Mouse (Mus musculus) lung, adult 2 months (tissue): ENCODE measurements around the gene Fam135a.

Source experiments
- CTCF ChIP-seq: fragments of 200-500 bp; IDR thresholded peaks from 2 replicates; pipeline ENCODE4 v1.5.1; 2011; ENCODE audit warnings: mild to moderate bottlenecking, low read length, control low read depth; ENCODE audit not compliant: insufficient read depth
- POLR2A ChIP-seq: fragments of 200-500 bp; IDR thresholded peaks from 2 replicates; pipeline ENCODE4 v1.6.1; 2011; ENCODE audit warnings: low read depth, mild to moderate bottlenecking, control low read depth, low read length, borderline replicate concordance; ENCODE audit errors: extremely low read depth

DNA sequence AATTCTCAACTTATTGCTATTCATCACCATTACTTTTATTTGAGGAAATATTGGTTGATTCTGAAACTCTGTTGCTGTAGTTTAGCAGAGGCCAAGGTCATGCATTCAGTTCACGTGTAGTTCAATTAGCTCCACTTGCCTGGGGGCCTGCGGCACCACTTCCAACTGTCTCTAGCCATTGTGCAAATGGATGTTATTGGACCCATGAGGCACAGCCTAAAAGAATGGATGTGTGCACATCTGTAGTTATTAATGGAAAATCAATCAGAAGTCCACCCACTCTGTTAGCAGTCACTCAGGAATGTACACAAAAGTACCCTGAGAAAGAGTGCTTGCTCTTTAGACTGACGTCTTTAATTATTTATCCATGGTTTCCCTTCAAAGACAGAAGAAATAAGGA is 24.5 kb upstream of the Fam135a start:
- TF ChIP-seq CTCF (no peak), POLR2A (no peak)
